Mouse (Mus musculus): ENCODE measurements around the gene Slc2a2. TPM values are rescaled to one million over a fixed set of nuclear protein-coding genes. Genes with fewer than 3 reads are reported as not detected.

Gene Slc2a2
- polyA plus RNA-seq, 2 experiments, result 0.08 TPM; not detected in 1

DNA sequence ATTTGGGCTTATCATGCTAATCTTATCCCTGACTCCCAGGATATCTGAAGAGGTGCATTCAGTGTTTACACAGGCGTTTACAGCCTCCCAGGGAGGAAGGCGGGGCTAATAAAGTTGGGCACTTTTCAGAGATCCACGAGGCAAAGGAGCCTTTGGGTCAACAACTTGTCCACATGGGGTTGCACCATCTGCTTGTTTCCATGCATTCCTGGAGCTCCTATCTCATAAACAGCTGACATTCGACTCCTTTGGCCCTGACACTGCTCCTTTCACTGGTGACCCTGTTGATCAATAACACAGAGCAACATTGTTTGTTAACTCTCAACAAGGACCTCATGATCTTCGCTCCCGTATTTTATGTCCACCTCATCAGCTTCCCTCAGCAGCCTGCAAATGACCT is 15.8 kb upstream of the Slc2a2 start:
- no peak for TF ChIP-seq POLR2A (IDR thresholded peaks at IDR 0.05; ENCODE audit: borderline replicate concordance, extremely low read depth, insufficient read depth, insufficient read length)
- no peak for DNase-seq (ENCODE audit: low spot score)
- Histone ChIP-seq H3K36me3 (ENCODE audit: control insufficient read depth, insufficient read depth, low read length) (no peaks in the 10 kb centered on the region), H3K27ac (replicated peaks; ENCODE audit: low read depth, low read length) (no peak overlapping the region), H3K4me1 (ENCODE audit: control insufficient read depth, insufficient read depth, low read length) (no peaks in the 10 kb centered on the region), H3K4me2 (replicated peaks; ENCODE audit: low read depth, low read length, severe bottlenecking) (no peak overlapping the region), H3K9ac (ENCODE audit: low read depth, low read length, severe bottlenecking) (no peak overlapping the region), H3K9me3 (ENCODE audit: control insufficient read depth, low read length) (no peaks in the 10 kb centered on the region), H3K27me3 (ENCODE audit: control insufficient read depth, insufficient read depth, low read length) (no peaks in the 10 kb centered on the region), H3K4me3 (replicated peaks; ENCODE audit: low read length) (no peak overlapping the region)
- ATAC-seq (ENCODE audit: low FRiP score, low read depth), result no peak
- 33% methylated on average over 6 of the region's 6 CpGs for WGBS

DNA sequence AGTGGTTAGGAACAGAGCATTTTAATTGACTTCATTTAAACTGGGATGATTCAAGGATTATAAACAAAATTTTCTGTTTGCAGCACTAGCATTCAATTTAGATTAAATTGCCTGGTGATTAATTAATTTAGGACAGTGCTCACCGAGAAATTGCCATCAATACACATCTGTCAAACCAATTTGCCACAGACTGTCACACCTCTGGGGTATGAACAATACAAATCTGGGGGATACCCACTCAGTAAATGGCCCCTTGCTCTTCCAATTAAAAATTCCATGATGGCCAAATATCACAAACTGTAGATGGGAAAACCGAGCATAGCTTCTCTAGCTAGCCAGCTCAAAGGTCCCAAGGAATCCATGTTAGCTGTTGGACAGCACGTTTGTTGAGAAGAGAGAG is 15.3 kb upstream of the Slc2a2 start:
- Histone ChIP-seq H3K36me3 (ENCODE audit: control insufficient read depth, insufficient read depth, low read length) (no peaks in the 10 kb centered on the region), H3K4me2 (replicated peaks; ENCODE audit: low read depth, low read length, severe bottlenecking) (no peak overlapping the region), H3K27ac (replicated peaks; ENCODE audit: low read depth, low read length) (no peak overlapping the region), H3K4me3 (replicated peaks; ENCODE audit: low read length) (no peak overlapping the region), H3K4me1 (ENCODE audit: control insufficient read depth, insufficient read depth, low read length) (no peaks in the 10 kb centered on the region), H3K27me3 (ENCODE audit: control insufficient read depth, insufficient read depth, low read length) (no peaks in the 10 kb centered on the region), H3K9ac (ENCODE audit: low read depth, low read length, severe bottlenecking) (no peak overlapping the region), H3K9me3 (ENCODE audit: control insufficient read depth, low read length) (no peaks in the 10 kb centered on the region)
- WGBS, result 84% methylated on average over 3 of the region's 3 CpGs
- no peak for TF ChIP-seq POLR2A (IDR thresholded peaks at IDR 0.05; ENCODE audit: borderline replicate concordance, extremely low read depth, insufficient read depth, insufficient read length)
- DNase-seq (ENCODE audit: low spot score), result no peak
- no peak for ATAC-seq (ENCODE audit: low FRiP score, low read depth)

DNA sequence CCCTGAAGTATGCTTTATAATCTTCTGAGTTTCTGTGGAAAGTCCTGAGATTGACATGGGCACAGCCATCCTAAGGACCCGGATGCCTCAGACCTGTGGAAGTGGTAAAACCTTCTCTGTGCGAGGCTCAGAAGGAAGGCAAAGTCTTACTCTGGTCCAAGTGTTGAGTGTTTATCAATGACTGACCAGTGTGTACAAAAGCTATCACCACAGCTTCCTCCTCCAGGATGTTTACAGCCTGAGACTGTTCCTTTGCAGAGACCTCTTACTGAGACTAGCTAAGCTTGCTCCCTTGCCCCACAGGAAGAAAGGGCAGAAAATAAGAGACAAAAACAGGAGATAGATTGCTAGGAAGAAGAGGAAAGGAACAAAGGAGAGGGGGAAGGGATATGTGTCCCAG is 12.2 kb upstream of the Slc2a2 start:
- H3K27me3 ChIP-seq (ENCODE audit: control insufficient read depth, insufficient read depth, low read length), result no peaks in the 10 kb centered on the region
- 84% methylated on average over 2 of the region's 2 CpGs for WGBS
- no peak overlapping the region for H3K4me2 ChIP-seq (replicated peaks; ENCODE audit: low read depth, low read length, severe bottlenecking)
- H3K9ac ChIP-seq (ENCODE audit: low read depth, low read length, severe bottlenecking), result no peak overlapping the region
- no peaks in the 10 kb centered on the region for H3K4me1 ChIP-seq (ENCODE audit: control insufficient read depth, insufficient read depth, low read length)
- ATAC-seq (ENCODE audit: low FRiP score, low read depth), result no peak
- no peak overlapping the region for H3K4me3 ChIP-seq (replicated peaks; ENCODE audit: low read length)
- no peaks in the 10 kb centered on the region for H3K36me3 ChIP-seq (ENCODE audit: control insufficient read depth, insufficient read depth, low read length)
- no peak for TF ChIP-seq POLR2A (IDR thresholded peaks at IDR 0.05; ENCODE audit: borderline replicate concordance, extremely low read depth, insufficient read depth, insufficient read length)
- H3K27ac ChIP-seq (replicated peaks; ENCODE audit: low read depth, low read length), result no peak overlapping the region
- H3K9me3 ChIP-seq (ENCODE audit: control insufficient read depth, low read length), result no peaks in the 10 kb centered on the region
- DNase-seq (ENCODE audit: low spot score), result no peak

GRCm38 (mm10) chr3:28694811-28695210 is 2.9 kb upstream of the Slc2a2 start:
- ATAC-seq (ENCODE audit: low FRiP score, low read depth) (no peak), DNase-seq (ENCODE audit: low spot score) (no peak)
- no peak overlapping the region for H3K4me3 ChIP-seq (replicated peaks; ENCODE audit: low read length)
- H3K9ac ChIP-seq (ENCODE audit: low read depth, low read length, severe bottlenecking), result no peak overlapping the region
- no peak overlapping the region for H3K27ac ChIP-seq (replicated peaks; ENCODE audit: low read depth, low read length)
- no peak for TF ChIP-seq POLR2A (IDR thresholded peaks at IDR 0.05; ENCODE audit: borderline replicate concordance, extremely low read depth, insufficient read depth, insufficient read length)
- no peaks in the 10 kb centered on the region for H3K4me1 ChIP-seq (ENCODE audit: control insufficient read depth, insufficient read depth, low read length)
- H3K27me3 ChIP-seq (ENCODE audit: control insufficient read depth, insufficient read depth, low read length), result no peaks in the 10 kb centered on the region
- no peak overlapping the region for H3K4me2 ChIP-seq (replicated peaks; ENCODE audit: low read depth, low read length, severe bottlenecking)
- WGBS, result 86% methylated on average over 5 of the region's 5 CpGs
- no peaks in the 10 kb centered on the region for H3K9me3 ChIP-seq (ENCODE audit: control insufficient read depth, low read length)
- H3K36me3 ChIP-seq (ENCODE audit: control insufficient read depth, insufficient read depth, low read length), result no peaks in the 10 kb centered on the region

DNA sequence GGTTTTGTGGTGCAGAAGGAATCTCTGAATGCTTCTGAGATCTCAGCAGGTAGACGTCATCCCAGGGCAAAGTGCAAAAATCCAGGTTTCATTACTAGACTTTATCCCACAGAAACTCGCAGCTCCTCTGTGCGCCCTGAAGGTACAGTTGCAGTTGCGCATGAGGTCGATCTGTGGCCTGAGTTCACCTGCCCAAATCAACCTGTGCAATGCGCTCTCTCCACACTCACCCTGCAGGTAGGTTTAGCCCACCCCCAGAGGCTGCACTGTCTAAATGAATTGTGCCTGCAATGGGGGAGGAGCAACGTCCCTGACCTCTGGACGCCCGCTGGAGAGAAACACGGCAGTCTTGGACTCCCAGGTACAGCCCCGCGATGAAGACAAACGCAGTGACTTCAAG is 2.1 kb upstream of the Slc2a2 start:
- no peaks in the 10 kb centered on the region for H3K27me3 ChIP-seq (ENCODE audit: control insufficient read depth, insufficient read depth, low read length)
- H3K4me1 ChIP-seq (ENCODE audit: control insufficient read depth, insufficient read depth, low read length), result no peaks in the 10 kb centered on the region
- no peak for ATAC-seq (ENCODE audit: low FRiP score, low read depth)
- no peak overlapping the region for H3K9ac ChIP-seq (ENCODE audit: low read depth, low read length, severe bottlenecking)
- no peaks in the 10 kb centered on the region for H3K36me3 ChIP-seq (ENCODE audit: control insufficient read depth, insufficient read depth, low read length)
- H3K9me3 ChIP-seq (ENCODE audit: control insufficient read depth, low read length), result no peaks in the 10 kb centered on the region
- H3K27ac ChIP-seq (replicated peaks; ENCODE audit: low read depth, low read length), result no peak overlapping the region
- DNase-seq (ENCODE audit: low spot score), result no peak
- TF ChIP-seq POLR2A (IDR thresholded peaks at IDR 0.05; ENCODE audit: borderline replicate concordance, extremely low read depth, insufficient read depth, insufficient read length), result no peak
- no peak overlapping the region for H3K4me2 ChIP-seq (replicated peaks; ENCODE audit: low read depth, low read length, severe bottlenecking)
- WGBS, result 71% methylated on average over 13 of the region's 13 CpGs
- H3K4me3 ChIP-seq (replicated peaks; ENCODE audit: low read length), result no peak overlapping the region

DNA sequence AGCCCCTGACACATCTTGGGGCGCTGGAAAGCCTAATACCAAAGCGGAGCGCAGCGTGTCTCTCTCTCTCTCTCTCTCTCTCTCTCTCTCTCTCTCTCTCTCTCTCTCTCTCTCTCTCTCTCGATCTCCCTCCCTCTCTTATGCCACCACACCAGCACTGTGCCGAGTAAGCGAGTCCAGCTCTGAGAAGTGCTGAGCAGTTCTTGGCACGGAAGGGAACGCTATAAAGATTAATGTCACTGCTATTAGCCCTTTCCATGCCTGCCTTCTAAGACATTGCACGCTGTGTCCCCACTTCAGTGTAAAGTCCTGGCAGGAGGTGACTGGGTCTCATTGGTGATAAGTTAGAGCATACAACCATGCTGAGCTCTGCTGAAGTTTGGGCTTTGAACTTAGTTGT is 1.5 kb upstream of the Slc2a2 start:
- DNase-seq (ENCODE audit: low spot score) (no peak), ATAC-seq (ENCODE audit: low FRiP score, low read depth) (no peak)
- 60% methylated on average over 9 of the region's 10 CpGs for WGBS
- no peak for TF ChIP-seq POLR2A (IDR thresholded peaks at IDR 0.05; ENCODE audit: borderline replicate concordance, extremely low read depth, insufficient read depth, insufficient read length)
- Histone ChIP-seq H3K9ac (ENCODE audit: low read depth, low read length, severe bottlenecking) (no peak overlapping the region), H3K4me2 (replicated peaks; ENCODE audit: low read depth, low read length, severe bottlenecking) (no peak overlapping the region), H3K27ac (replicated peaks; ENCODE audit: low read depth, low read length) (no peak overlapping the region), H3K4me3 (replicated peaks; ENCODE audit: low read length) (no peak overlapping the region), H3K4me1 (ENCODE audit: control insufficient read depth, insufficient read depth, low read length) (no peaks in the 10 kb centered on the region), H3K36me3 (ENCODE audit: control insufficient read depth, insufficient read depth, low read length) (no peaks in the 10 kb centered on the region), H3K27me3 (ENCODE audit: control insufficient read depth, insufficient read depth, low read length) (no peaks in the 10 kb centered on the region), H3K9me3 (ENCODE audit: control insufficient read depth, low read length) (no peaks in the 10 kb centered on the region)
